Mouse (Mus musculus) stomach, postnatal 0 days (tissue): Measurements from ENCODE around the gene Pnmt.

Source experiments
- CTCF ChIP-seq: IDR thresholded peaks from 2 replicates; pipeline ENCODE4 v1.5.1; 2016; ENCODE audit warnings: antibody characterized with exemption, low read depth, mild to moderate bottlenecking, moderate library complexity
- EP300 ChIP-seq: optimal IDR thresholded peaks from 2 replicates; pipeline ENCODE3; 2016; ENCODE audit warnings: antibody characterized with exemption

- TF ChIP-seq CTCF (no peak), EP300 (no peak)
These were observed 33.8 kb upstream of the Pnmt start for GRCm38 (mm10) chr11:98352272-98352990.
